Mouse (Mus musculus) kidney, adult 2 months (tissue): ENCODE measurements around the gene 5031439G07Rik.

ENCODE experiments used
- CTCF ChIP-seq: fragments of 200-500 bp; conservative IDR thresholded peaks from 2 replicates; pipeline ENCODE4 v1.5.1; 2011; ENCODE audit warnings: low read depth, mild to moderate bottlenecking, control low read depth, low read length, moderate library complexity, mixed read lengths; ENCODE audit not compliant: insufficient read depth, insufficient read length
- POLR2A ChIP-seq: fragments of 200-500 bp; IDR thresholded peaks from one replicate; pipeline ENCODE4 v1.6.1; 2011; ENCODE audit warnings: low read depth, low read length, control low read depth

GRCm38 (mm10) chr15:84981609-84982313, 6.6 kb downstream of the 5031439G07Rik start:
- no peak for TF ChIP-seq CTCF
- no peak for TF ChIP-seq POLR2A
